Mouse (Mus musculus): ENCODE data around the gene Maco1.

- TF ChIP-seq POLR2A (IDR thresholded peaks at IDR 0.05; ENCODE audit: borderline replicate concordance, low read depth, low read length) (no peak), CTCF (IDR thresholded peaks at IDR 0.05; ENCODE audit: low read depth, low read length) (no peak)
These were observed 11.0 kb upstream of the Maco1 start, which contains the start of gene Rhd for GRCm38 (mm10) chr4:134863937-134864729.

Data from bone marrow macrophage, adult 2 months (primary cell).